ENCODE assay signal across 10 mouse cellular contexts in genomic region chr1:7010184-7010583, GRCm38 (mm10).
DNase-seq lines count a peak whose midpoint lies in the region; ATAC-seq and TF ChIP-seq lines count a peak whose summit lies in the region.
"Had no signal": no experiment of that assay in that cellular context is flagged by ENCODE, and none has a peak within 500 bp of the region (broad histone marks: within the 10 kb centered on the region; RNA-seq: fewer than 3 reads in every experiment).

No protein-coding gene starts in this region.

- no peak overlapping the region for H3K4me2 ChIP-seq in forebrain, postnatal 0 days (ENCODE audit: low read depth)
- H3K4me2 ChIP-seq in forebrain, embryonic 12.5 days = no peak overlapping the region
- H3K4me2 ChIP-seq: heart, embryonic 13.5 days had no signal

- H3K4me1 ChIP-seq in forebrain, postnatal 0 days (ENCODE audit: insufficient read depth) = no peaks in the 10 kb centered on the region
- no peaks in the 10 kb centered on the region for H3K4me1 ChIP-seq in forebrain, embryonic 12.5 days
- H3K4me1 ChIP-seq: heart, embryonic 13.5 days had no signal

- TF ChIP-seq CTCF in forebrain, postnatal 0 days (IDR thresholded peaks at IDR 0.05; ENCODE audit: low read depth) = peak; percentile 70

- H3K9me3 ChIP-seq in forebrain, postnatal 0 days (ENCODE audit: low read length) = no peaks in the 10 kb centered on the region
- H3K9me3 ChIP-seq in forebrain, embryonic 12.5 days = 0 out of 2 replicates have a peak, but pooled peaks cover 3% of the 10 kb centered on the region
- H3K9me3 ChIP-seq: heart, embryonic 13.5 days had no signal

- no peaks in the 10 kb centered on the region for H3K36me3 ChIP-seq in forebrain, postnatal 0 days (ENCODE audit: insufficient read depth)
- H3K36me3 ChIP-seq in forebrain, embryonic 12.5 days (replicated peaks) = no peaks in the 10 kb centered on the region
- H3K36me3 ChIP-seq: heart, embryonic 13.5 days had no signal

- ATAC-seq in forebrain, postnatal 0 days = peak; percentile 60
- no peak for ATAC-seq in forebrain, embryonic 12.5 days (ENCODE audit: low FRiP score)
- ATAC-seq in megakaryocyte progenitor cell, adult 5-6 weeks (replicated peaks; ENCODE audit: poor library complexity) = no peak

- 29% methylated on average over 1 of the region's 1 CpGs for WGBS in forebrain, postnatal 0 days
- WGBS in forebrain, embryonic 12.5 days = 23% methylated on average over 1 of the region's 1 CpGs

- no peak overlapping the region for H3K4me3 ChIP-seq in forebrain, postnatal 0 days (ENCODE audit: low read depth, low read length)
- no peak overlapping the region for H3K4me3 ChIP-seq in forebrain, embryonic 12.5 days (replicated peaks)
- H3K4me3 ChIP-seq: heart, embryonic 13.5 days; myocyte had no signal

- DNase-seq in forebrain, postnatal 0 days = peak; percentile 37
- peak; percentile 5 for DNase-seq in urinary bladder, postnatal 25 days (ENCODE audit: low spot score)
- DNase-seq in urinary bladder, postnatal 4 days (ENCODE audit: low spot score in 2 of 2) = no peak
- peak; percentile 20 to 76 for DNase-seq in frontal cortex, adult 2 months (ENCODE audit: extremely low spot score in 1 of 2, low spot score in 1 of 2)
- DNase-seq in layer of hippocampus, adult 9-10 months (ENCODE audit: low spot score) = peak; percentile 32
- DNase-seq in retina, postnatal 7 days (ENCODE audit: low read depth, low spot score) = peak; percentile 4

- H3K27me3 ChIP-seq in forebrain, postnatal 0 days (ENCODE audit: insufficient read depth, low read length) = no peaks in the 10 kb centered on the region
- no peaks in the 10 kb centered on the region for H3K27me3 ChIP-seq in forebrain, embryonic 12.5 days
- H3K27me3 ChIP-seq: heart, embryonic 13.5 days had no signal

- no peak overlapping the region for H3K9ac ChIP-seq in forebrain, postnatal 0 days
- H3K9ac ChIP-seq in forebrain, embryonic 12.5 days = no peak overlapping the region
- H3K9ac ChIP-seq: heart, embryonic 13.5 days had no signal

- H3K27ac ChIP-seq in forebrain, postnatal 0 days (ENCODE audit: low read depth, low read length) = no peak overlapping the region
- no peak overlapping the region for H3K27ac ChIP-seq in forebrain, embryonic 12.5 days
- H3K27ac ChIP-seq: heart, embryonic 13.5 days had no signal

Comparison
In these comparisons a context has a peak if more than half of its experiments do, and no peak if none do; other contexts are left out.
1. DNase-seq: peak in forebrain, postnatal 0 days (single experiment), urinary bladder, postnatal 25 days (single experiment), frontal cortex, adult 2 months (2 of 2), layer of hippocampus, adult 9-10 months (single experiment) and retina, postnatal 7 days (single experiment); none in urinary bladder, postnatal 4 days (0 of 2).